Mouse (Mus musculus) bone marrow macrophage, adult 2 months (primary cell): Measurements from ENCODE around the gene Hcrt.

ENCODE experiments used
- CTCF ChIP-seq: IDR thresholded peaks from 2 replicates; pipeline ENCODE4 v1.5.1; 2012; ENCODE audit warnings: low read depth, mild to moderate bottlenecking, low read length, moderate library complexity
- POLR2A ChIP-seq: IDR thresholded peaks from 2 replicates; pipeline ENCODE4 v1.6.1; 2012; ENCODE audit warnings: mild to moderate bottlenecking, low read depth, low read length, borderline replicate concordance

DNA sequence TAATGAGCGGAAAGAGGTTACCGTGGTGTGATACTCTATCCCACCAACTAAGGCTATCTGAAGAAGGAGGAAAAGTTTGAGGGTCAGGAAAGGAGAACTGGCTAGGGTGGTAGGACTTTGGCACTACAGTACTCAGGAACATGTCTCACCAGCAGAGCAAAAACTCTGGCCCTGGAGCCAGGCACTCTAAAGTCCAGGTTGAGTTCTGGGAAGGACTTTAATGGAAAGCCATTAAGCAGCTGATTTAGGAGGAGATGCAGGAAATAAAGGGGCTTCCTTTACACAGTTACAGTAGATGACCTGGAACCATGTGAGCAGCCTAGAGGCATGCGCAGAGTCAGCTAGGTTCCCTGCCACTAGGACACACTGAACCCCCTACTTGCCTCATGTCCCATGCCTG lies 35.5 kb downstream of the Hcrt start:
- TF ChIP-seq POLR2A = no peak
- no peak for TF ChIP-seq CTCF
